Mouse (Mus musculus) left cerebral cortex, adult 2 months (tissue): ENCODE data around the gene Atp9a. TPM values are rescaled to one million over a fixed set of nuclear protein-coding genes. Genes with fewer than 3 reads are reported as not detected.

Source experiments
- DNase-seq, 2 experiments: peaks; one replicate each; pipeline ENCODE4 v3.0.0; 2021 to 2022; ENCODE audit warnings: low spot score in 2 of 2, mixed read lengths in 1 of 2; ENCODE audit errors: extremely low spot score in 1 of 2
- H3K27ac ChIP-seq: fragments of 200-600 bp; 2 replicates; pipeline ENCODE4 v1.8.1; 2022
- H3K4me3 ChIP-seq: fragments of 200-600 bp; 2 replicates; pipeline ENCODE4 v1.8.1; 2022
- CTCF ChIP-seq: fragments of 200-600 bp; IDR thresholded peaks from 2 replicates; pipeline ENCODE4 v1.8.1; 2022; ENCODE audit warnings: antibody characterized with exemption, mild to moderate bottlenecking, moderate library complexity
- intact Hi-C: fragments of 180-260 bp; cut with DNase I; formaldehyde crosslinking; loops from one replicate; pipeline ENCODE4 v1.15.1; 2025
- total RNA-seq, 2 experiments: library from RNA; stranded (reverse); gene quantifications; 2 replicates each; pipeline ENCODE4 v1.2.3; 2021

Atp9a gene
- total RNA-seq, 2 experiments from 2014 or later: 406 to 408 TPM

DNA sequence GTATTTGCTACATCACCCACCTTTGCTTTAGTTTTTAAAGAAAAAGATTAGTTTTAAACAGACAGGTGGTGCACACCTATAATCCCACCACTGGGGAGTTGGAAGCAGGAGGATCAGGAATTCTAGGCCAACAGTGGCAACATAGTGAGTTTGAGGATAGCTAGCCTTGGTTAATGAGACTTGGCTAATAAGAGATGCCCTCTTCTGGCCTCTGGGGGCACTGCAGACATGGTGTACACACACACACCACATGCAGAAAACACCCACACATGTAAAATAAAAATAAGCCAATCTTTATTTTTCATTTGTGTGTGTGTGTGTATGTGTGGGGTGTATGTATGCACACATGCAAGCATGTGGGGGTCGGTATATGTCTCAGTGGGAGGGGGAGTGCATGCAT is 3.4 kb downstream of the Atp9a start:
- intact Hi-C loops: no loop called here
- Histone ChIP-seq H3K4me3 (no peak overlapping the region), H3K27ac (no peak overlapping the region)
- TF ChIP-seq CTCF: peak; percentile 35
- no peak for DNase-seq

DNA sequence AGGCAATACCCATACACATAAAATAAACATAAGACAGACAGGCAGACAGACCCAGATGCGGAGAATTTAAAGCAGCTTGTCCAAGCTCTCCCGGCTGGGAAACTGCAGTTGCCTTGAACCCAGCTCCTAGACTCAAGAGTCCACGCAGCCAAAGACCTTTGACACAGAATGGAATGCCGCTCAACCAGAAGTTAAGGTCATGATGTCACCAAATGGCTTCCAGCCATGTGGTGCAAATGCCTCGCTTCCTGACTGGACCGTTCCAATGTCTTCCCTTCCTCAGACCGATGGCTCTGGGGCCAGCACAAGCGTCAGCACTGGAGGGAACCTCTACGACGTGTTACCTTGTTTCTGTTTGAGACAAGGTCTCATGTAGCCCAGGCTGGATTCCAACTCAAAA is 4.3 kb downstream of the Atp9a start:
- TF ChIP-seq CTCF: no peak
- intact Hi-C loops: no loop called here

DNA sequence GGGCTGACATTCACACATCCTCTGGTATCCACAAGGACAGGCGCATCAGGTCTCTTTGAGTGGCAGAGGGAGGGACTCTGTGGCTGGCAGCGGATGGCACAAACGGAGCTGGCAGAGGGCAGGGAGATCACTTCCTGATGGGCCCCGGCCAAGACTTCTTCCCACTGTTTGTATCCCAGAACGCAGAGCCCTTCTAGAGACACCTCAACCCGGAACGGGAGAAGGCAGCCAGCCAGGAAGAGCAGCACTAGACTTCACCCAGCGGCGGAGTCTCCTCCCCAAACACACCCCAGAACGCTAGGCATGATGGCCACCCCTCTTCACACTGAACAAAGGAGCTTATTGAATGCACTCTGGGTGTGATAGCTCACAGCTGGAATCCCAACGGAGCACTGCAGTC is 8.2 kb downstream of the Atp9a start:
- intact Hi-C loops: no loop called here
- no peak for DNase-seq
- TF ChIP-seq CTCF: no peak
- peak overlapping the region; percentile 32; the same call in 1 of the 2 replicates for H3K27ac ChIP-seq
- peak overlapping the region; percentile 2; the same call in 1 of the 2 replicates for H3K4me3 ChIP-seq

More for the DNA sequence above, 4.3 kb downstream of the Atp9a start:
- Histone ChIP-seq H3K4me3 (no peak overlapping the region), H3K27ac (no peak overlapping the region)
- DNase-seq: no peak

DNA sequence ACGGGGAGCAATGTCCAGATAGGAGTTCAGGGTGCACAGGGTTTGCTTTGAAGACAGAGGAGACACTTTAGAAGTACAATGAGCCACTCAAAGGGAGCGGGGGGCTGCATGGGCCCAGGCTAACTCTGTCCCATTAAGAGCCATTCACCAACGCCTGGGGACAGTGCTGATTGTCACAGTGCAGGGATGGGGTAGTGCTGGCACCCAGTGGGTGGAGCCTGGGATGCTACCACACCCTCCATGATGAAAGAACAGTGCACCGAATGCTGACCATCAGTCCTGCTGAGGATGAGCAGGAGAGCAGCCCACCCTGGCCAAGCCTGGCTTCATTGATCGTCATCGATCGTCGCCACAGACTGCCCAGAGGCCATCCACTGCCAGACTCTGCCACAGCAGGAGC is 11.0 kb downstream of the Atp9a start:
- no peak for DNase-seq
- no peak overlapping the region for H3K4me3 ChIP-seq
- TF ChIP-seq CTCF: no peak
- intact Hi-C loops: no loop called here
- H3K27ac ChIP-seq: no peak overlapping the region

DNA sequence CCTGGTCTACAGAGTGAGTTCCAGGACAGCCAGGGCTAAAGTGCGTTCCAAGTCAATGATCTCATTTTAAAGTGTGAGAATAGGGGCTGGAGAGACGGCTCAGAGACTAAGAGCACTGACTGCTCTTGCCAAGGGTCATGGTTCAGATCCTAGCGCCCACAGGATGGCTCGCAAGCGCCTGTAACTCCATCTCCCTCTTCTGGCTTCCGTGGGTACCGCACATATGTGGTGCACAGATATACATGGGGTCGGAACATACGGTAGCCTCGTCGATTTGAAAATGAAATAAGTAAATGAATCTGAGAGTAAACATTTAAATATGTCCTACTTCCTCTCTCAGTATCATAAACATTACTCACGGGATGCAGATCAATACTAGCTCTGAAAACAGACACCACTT is 12.5 kb downstream of the Atp9a start:
- H3K27ac ChIP-seq: no peak overlapping the region
- intact Hi-C loops: no loop called here

DNA sequence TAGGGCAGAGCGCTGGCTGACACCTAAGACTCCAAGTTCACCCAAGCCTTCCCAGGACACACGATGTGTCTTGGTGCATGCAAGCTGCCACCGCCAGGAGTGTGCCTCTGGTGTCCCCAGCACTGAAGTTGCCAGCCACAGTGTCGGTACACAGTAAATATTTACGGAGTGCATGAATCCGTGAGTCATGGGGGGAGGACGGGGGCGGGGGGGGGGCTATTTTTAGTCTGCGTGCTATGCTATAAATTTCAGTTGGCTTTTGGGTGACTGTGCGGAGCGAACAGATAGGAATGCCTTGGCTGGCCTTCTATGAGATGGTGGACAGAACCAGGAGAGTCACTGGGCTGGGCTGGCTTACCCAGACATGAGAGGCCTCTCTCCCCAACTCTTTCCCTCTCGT is 14.2 kb downstream of the Atp9a start:
- DNase-seq: no peak
- intact Hi-C loops: no loop called here

More for the DNA sequence above, 12.5 kb downstream of the Atp9a start:
- TF ChIP-seq CTCF: no peak; the same call in 1 of the 2 replicates
- H3K4me3 ChIP-seq: no peak overlapping the region
- no peak for DNase-seq

DNA sequence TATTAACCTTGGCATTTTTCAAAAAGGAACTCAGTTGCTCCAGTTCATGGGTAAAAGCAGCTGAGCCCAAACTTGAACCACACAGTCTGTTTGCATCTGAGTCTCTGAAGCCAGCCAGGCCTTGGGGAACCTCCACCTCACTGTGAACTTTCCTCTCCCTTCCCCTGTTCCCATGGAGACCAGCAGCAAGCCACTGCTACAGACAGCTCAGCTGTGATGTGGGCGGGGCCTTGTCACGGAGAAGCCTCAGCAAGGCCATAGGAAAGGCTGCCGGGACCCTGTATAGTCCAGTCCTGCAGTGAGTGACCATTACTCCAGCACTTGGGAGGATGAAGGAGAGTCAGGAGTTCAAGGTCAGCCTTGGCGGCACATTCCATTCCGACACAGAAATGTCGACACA is 16.2 kb downstream of the Atp9a start:
- H3K27ac ChIP-seq: no peak overlapping the region
- H3K4me3 ChIP-seq: no peak overlapping the region
- intact Hi-C loops: no loop called here
- peak in 1 of 2 experiments; percentile 39 for DNase-seq
- no peak for TF ChIP-seq CTCF

More for the DNA sequence above, 14.2 kb downstream of the Atp9a start:
- peak; percentile 3; the same call in 1 of the 2 replicates for TF ChIP-seq CTCF
- H3K4me3 ChIP-seq: no peak overlapping the region
- no peak overlapping the region for H3K27ac ChIP-seq

DNA sequence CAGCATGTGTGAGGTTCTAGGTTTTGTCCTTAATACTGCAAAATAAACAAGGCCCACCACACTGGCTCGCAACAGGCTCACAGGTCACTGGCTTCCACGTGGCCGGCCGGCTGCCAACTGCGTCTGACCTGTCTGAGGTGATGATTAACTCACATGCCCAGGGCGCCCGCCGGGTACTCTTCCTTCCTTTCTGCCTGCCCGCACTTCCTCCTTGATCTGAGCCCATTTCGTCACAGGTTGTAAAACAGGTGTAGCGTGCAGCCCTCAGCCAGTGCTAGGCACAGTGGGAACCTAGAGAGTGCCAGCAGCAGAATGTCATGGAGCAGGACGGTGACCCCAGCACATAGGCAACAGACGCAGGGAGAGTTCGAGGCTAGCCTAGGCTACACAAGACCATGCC is 20.9 kb downstream of the Atp9a start:
- TF ChIP-seq CTCF: no peak
- Histone ChIP-seq H3K4me3 (no peak overlapping the region), H3K27ac (no peak overlapping the region)
- intact Hi-C loops: no loop called here
- DNase-seq: no peak

DNA sequence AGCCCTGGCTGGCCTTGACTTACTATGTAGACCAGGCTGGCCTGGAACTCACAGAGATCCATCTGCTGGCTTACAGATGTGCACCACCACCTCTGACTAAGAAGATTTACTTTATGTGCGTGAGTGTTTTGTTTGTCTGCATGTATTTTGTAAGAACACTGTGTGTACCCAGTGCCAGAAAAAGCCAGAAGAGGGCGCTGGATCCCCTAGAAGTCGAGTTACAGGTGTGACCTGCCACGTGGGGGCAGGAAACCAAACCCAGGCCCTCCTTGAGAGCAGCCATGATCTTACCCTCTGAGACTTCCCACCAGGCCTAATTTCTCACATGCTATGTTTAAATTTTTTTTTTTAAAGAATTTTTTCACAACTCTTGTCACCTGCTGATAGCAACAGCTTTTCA is 22.5 kb downstream of the Atp9a start:
- TF ChIP-seq CTCF: peak; percentile 26
- H3K4me3 ChIP-seq: no peak overlapping the region
- DNase-seq: no peak
- H3K27ac ChIP-seq: no peak overlapping the region
- intact Hi-C loops: no loop called here

DNA sequence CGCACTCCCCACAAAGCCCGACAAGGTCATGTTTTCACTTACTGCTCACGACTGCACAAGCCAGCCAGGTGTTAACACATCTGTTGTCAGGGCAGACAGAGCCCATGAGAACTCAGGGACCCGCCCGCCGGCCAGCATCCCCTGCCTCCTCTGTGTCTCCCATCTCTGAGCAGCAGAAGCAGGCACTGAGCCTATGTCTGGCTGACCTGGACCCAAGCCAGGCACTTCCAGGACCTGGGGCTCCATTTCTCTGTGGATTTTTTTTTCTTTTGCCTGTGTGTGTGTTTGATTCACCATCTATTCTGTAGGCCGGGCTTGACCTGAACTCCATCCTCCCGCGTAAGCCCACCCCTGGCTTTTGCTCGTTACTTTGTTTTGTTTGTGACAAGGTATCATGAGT is 23.5 kb downstream of the Atp9a start:
- Histone ChIP-seq H3K4me3 (no peak overlapping the region), H3K27ac (peak overlapping the region; percentile 66)
- DNase-seq: no peak
- intact Hi-C loops: no loop called here
- TF ChIP-seq CTCF: no peak

DNA sequence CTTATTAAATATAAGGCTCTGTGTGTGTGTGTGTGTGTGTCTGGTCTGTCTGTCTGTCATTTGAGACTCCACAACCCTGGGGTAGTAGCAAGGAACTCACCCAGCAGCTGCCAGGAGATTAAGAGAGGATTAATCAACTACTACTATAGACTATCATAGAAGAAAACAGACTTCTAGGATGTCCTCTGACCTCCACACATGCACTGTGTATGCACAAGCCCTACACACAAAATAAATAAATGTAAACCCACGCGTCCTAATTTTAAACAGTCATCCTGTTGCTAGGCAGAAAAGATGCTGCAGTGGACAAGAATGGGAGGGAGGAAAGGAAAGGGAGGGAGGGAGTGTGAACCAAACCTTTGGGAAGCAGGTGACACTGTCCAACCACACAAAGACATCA is 23.9 kb downstream of the Atp9a start:
- no peak for TF ChIP-seq CTCF
- intact Hi-C loops: no loop called here
- DNase-seq: no peak
- Histone ChIP-seq H3K27ac (no peak overlapping the region; the same call in 1 of the 2 replicates), H3K4me3 (no peak overlapping the region)

DNA sequence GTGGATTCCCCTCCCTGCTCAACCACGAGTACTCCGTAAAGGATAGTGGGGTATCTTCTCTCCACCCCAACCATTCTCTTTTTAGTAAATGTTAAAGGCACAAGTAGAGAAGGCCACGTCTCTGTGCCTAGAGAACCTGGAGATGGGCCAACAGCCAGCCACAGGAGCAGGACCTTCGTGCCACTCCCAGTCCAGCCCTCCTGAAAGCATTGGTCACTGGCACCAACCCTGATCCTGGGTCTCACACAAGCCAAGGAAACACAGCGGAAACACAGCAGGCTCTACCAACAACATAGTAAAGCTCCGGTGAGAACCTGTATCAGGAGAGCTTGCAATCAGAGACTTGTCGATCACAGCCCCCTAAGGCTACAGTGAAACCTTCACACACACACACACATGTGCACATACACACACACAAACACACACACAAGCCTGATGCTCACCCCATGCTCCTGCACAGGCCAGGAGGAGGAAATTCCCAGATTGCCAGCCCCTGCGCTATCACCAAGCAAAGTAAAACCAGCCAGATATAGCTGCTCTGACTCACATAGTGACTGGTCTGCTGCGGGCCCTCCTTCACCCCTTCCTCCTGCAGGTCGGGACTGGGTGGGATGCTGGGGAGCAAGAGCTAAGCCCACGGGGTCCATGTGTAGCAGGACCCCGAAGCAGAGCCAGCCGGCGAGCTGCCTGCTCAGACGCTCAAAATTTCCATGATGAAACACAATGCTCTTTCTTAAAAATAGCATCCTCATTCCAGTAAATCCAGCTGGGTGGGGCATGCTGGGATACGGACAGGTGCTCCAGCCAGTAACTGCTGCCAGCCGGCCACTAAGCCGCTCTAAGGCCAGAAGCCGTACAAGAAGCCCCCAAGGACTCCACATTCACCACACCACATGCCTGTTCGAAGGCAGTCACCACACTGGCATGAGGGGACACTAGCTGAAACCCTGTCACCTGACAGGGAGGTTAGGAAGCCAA is 29.7 kb downstream of the Atp9a start:
- no peak for TF ChIP-seq CTCF
- Histone ChIP-seq H3K27ac (peak overlapping the region; percentile 88), H3K4me3 (peak overlapping the region; percentile 39)
- no peak for DNase-seq
- intact Hi-C loops: no loop called here
